Comparison of ENCODE assay signal across 29 mouse cellular contexts in the genomic region with DNA sequence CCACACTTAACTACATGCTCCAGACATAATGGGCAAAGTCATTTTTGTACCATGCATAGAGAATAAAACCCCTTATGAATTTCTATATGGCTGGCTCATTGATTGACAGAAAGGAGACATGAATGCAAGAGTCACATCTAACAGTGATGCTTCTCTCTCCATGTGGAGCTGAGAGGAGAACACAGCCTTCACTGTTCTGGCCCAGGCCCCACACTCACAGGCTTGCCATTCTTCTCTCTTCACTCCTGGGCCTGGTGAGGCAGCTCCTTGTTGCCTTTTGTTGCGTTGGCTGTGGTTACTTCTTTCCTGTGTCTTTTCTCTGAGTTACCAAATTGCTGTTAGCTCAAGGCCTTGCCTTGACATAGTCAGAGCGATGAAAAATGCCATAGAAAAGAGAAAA. TPM values are rescaled to one million over a fixed set of nuclear protein-coding genes. Genes with fewer than 3 reads are reported as not detected.
DNase-seq lines count a peak whose midpoint lies in the region; ATAC-seq lines count a peak whose summit lies in the region.
"Had no signal": no experiment of that assay in that cellular context is flagged by ENCODE, and none has a peak within 500 bp of the region (broad histone marks: within the 10 kb centered on the region; RNA-seq: fewer than 3 reads in every experiment).

No protein-coding gene starts in this region.

- no peak overlapping the region for H3K4me2 ChIP-seq in forebrain, embryonic 13.5 days
- no peak overlapping the region for H3K4me2 ChIP-seq in forebrain, embryonic 12.5 days
- no peak overlapping the region for H3K4me2 ChIP-seq in hindbrain, embryonic 14.5 days (replicated peaks)
- H3K4me2 ChIP-seq: heart, embryonic 12.5 days; lung, embryonic 15.5 days; neural tube, embryonic 12.5 days had no signal

- WGBS in forebrain, embryonic 13.5 days: 58% methylated on average over 2 of the region's 2 CpGs
- 74% methylated on average over 2 of the region's 2 CpGs for WGBS in forebrain, embryonic 12.5 days
- WGBS in hindbrain, embryonic 14.5 days: 84% methylated on average over 2 of the region's 2 CpGs

- no peak overlapping the region for H3K4me3 ChIP-seq in forebrain, embryonic 13.5 days
- no peak overlapping the region for H3K4me3 ChIP-seq in forebrain, embryonic 12.5 days (replicated peaks)
- H3K4me3 ChIP-seq in hindbrain, embryonic 14.5 days (replicated peaks; ENCODE audit: low read length): no peak overlapping the region
- H3K4me3 ChIP-seq: gastrocnemius, adult 2 months; heart, embryonic 12.5 days; lung, embryonic 15.5 days; neural tube, embryonic 12.5 days had no signal

- ATAC-seq in forebrain, embryonic 13.5 days: no peak
- no peak for ATAC-seq in forebrain, embryonic 12.5 days (ENCODE audit: low FRiP score)
- ATAC-seq in hindbrain, embryonic 14.5 days (ENCODE audit: low FRiP score): no peak
- no peak for ATAC-seq in cerebellum, adult (ENCODE audit: insufficient number of reproducible peaks, low FRiP score, low TSS enrichment)
- ATAC-seq: activated CD4-positive, CD25-positive, alpha-beta regulatory T cell, adult 4 months; CD4-positive, CD25-positive, alpha-beta regulatory T cell, adult 4 months had no signal

- peak overlapping the region; percentile 36; the same call in 1 of the 2 replicates for H3K27ac ChIP-seq in forebrain, embryonic 13.5 days
- no peak overlapping the region; the same call in 1 of the 2 replicates for H3K27ac ChIP-seq in forebrain, embryonic 12.5 days
- H3K27ac ChIP-seq in hindbrain, embryonic 14.5 days: peak overlapping the region; percentile 68; the same call in 1 of the 2 replicates
- H3K27ac ChIP-seq: gastrocnemius, adult 2 months; liver, embryonic 14.5 days; lung, embryonic 15.5 days; neural tube, embryonic 12.5 days had no signal

- H3K36me3 ChIP-seq in forebrain, embryonic 13.5 days (ENCODE audit: poor library complexity, severe bottlenecking): no peaks in the 10 kb centered on the region
- no peaks in the 10 kb centered on the region for H3K36me3 ChIP-seq in forebrain, embryonic 12.5 days (replicated peaks)
- no peaks in the 10 kb centered on the region for H3K36me3 ChIP-seq in hindbrain, embryonic 14.5 days (replicated peaks; ENCODE audit: control insufficient read depth, insufficient read depth)
- H3K36me3 ChIP-seq: heart, embryonic 12.5 days; lung, embryonic 15.5 days; neural tube, embryonic 12.5 days had no signal

- H3K4me1 ChIP-seq in forebrain, embryonic 13.5 days: peaks cover 12% of the 10 kb centered on the region; the same call in 1 of the 2 replicates
- H3K4me1 ChIP-seq in forebrain, embryonic 12.5 days: no peaks in the 10 kb centered on the region; the same call in 1 of the 2 replicates
- no peaks in the 10 kb centered on the region; the same call in 1 of the 2 replicates for H3K4me1 ChIP-seq in hindbrain, embryonic 14.5 days (replicated peaks; ENCODE audit: control insufficient read depth, insufficient read depth, low read length)
- H3K4me1 ChIP-seq: heart, embryonic 12.5 days; lung, embryonic 15.5 days; neural tube, embryonic 12.5 days had no signal

- no peaks in the 10 kb centered on the region for H3K27me3 ChIP-seq in forebrain, embryonic 13.5 days
- H3K27me3 ChIP-seq in forebrain, embryonic 12.5 days: no peaks in the 10 kb centered on the region
- H3K27me3 ChIP-seq in hindbrain, embryonic 14.5 days (ENCODE audit: control insufficient read depth, insufficient read depth, low read length): no peaks in the 10 kb centered on the region
- H3K27me3 ChIP-seq: heart, embryonic 12.5 days; lung, embryonic 15.5 days; neural tube, embryonic 12.5 days had no signal

- no peaks in the 10 kb centered on the region for H3K9me3 ChIP-seq in forebrain, embryonic 13.5 days (replicated peaks)
- no peaks in the 10 kb centered on the region for H3K9me3 ChIP-seq in forebrain, embryonic 12.5 days
- no peaks in the 10 kb centered on the region for H3K9me3 ChIP-seq in hindbrain, embryonic 14.5 days (ENCODE audit: control insufficient read depth, low read length)
- H3K9me3 ChIP-seq: heart, embryonic 12.5 days; lung, embryonic 15.5 days; neural tube, embryonic 12.5 days had no signal

- peak; percentile 28 for DNase-seq in layer of hippocampus, adult 9-11 months
- DNase-seq in layer of hippocampus, postnatal 36 days: no peak
- peak; percentile 10 for DNase-seq in Muller cell, postnatal 12 days (ENCODE audit: inconsistent ontology term)
- DNase-seq in hindbrain, embryonic 14.5 days (ENCODE audit: low spot score): no peak
- DNase-seq in urinary bladder, adult 18-20 months (ENCODE audit: low spot score in 2 of 2): no peak
- DNase-seq: adrenal gland, postnatal 10 days; cerebellum, adult 18-20 months; embryo, embryonic 11 days; gastrocnemius, adult 2 months; heart, postnatal 14 days; kidney, adult 2 months; kidney, postnatal 14 days; lung, postnatal 4 days; right cerebral cortex, postnatal 14 days; thymus, postnatal 36 days had no signal

- no peak overlapping the region for H3K9ac ChIP-seq in forebrain, embryonic 13.5 days
- H3K9ac ChIP-seq in forebrain, embryonic 12.5 days: no peak overlapping the region
- H3K9ac ChIP-seq in hindbrain, embryonic 14.5 days: no peak overlapping the region
- H3K9ac ChIP-seq: heart, embryonic 12.5 days; liver, embryonic 14.5 days; lung, embryonic 15.5 days; neural tube, embryonic 12.5 days had no signal

RNA-seq across cellular contexts. Expression of gene Gm9972, which starts 23.6 kb away (rescaled TPM):
- polyA plus RNA-seq in forebrain, embryonic 13.5 days (2015; fragmentation: Nextera tagmentation; extraction: Ambion mirVana): 0.10 TPM in 1 of 2 replicates, not detected in the other
- polyA plus RNA-seq in forebrain, embryonic 12.5 days (2016; fragmentation: Nextera tagmentation; extraction: Ambion mirVana): not detected in 2 replicates
- not detected for total RNA-seq in layer of hippocampus, postnatal 36 days (2021)
- polyA plus RNA-seq in hindbrain, embryonic 14.5 days (2014; fragmentation: Nextera tagmentation; extraction: Ambion mirVana): not detected in 2 replicates
- total RNA-seq: adrenal gland, postnatal 10 days; ES-E14; gastrocnemius, adult 2 months; heart, postnatal 14 days; layer of hippocampus, postnatal 25 days; left cerebral cortex, postnatal 25 days had no signal
- polyA plus RNA-seq: CD4-positive, CD25-positive, alpha-beta regulatory T cell, adult 4 months; gonadal fat pad, adult 2 months; heart, embryonic 12.5 days; kidney, adult 2 months; liver, embryonic 14.5 days; spleen, adult 2 months had no signal

Comparison
In these comparisons a context has a peak if more than half of its experiments do, and no peak if none do; other contexts are left out.
1. DNase-seq: peak in layer of hippocampus, adult 9-11 months (single experiment) and Muller cell, postnatal 12 days (single experiment); none in layer of hippocampus, postnatal 36 days (0 of 2), hindbrain, embryonic 14.5 days (single experiment) and urinary bladder, adult 18-20 months (0 of 2).